Mouse (Mus musculus): ENCODE results near the gene Jmjd7. TPM values are rescaled to one million over a fixed set of nuclear protein-coding genes. Genes with fewer than 3 reads are reported as not detected.

Gene Jmjd7
- total RNA-seq, 1 experiment from 2014 or later: 8.3 TPM

DNA sequence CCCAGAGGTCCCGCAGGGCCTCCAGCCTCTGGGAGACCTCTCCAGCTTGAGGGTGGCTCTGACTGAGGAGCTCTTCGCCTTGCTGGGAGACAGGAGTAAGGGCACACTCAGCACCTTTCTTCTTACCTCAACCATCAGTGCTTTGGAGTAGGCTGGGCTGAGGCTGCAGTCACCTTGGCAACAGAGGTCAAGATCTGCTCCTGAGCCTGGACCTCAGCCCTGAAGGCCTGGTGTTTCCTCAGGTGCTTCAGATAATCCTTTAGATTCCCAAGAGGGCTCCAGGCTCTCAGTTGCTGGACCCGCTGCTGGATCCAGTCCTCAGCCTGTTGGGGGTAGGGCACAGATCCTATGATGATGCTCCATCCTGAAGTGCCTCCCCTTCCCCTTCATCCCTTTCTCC, 32.2 kb downstream of the Jmjd7 start:
- DNase-seq: no peak

DNA sequence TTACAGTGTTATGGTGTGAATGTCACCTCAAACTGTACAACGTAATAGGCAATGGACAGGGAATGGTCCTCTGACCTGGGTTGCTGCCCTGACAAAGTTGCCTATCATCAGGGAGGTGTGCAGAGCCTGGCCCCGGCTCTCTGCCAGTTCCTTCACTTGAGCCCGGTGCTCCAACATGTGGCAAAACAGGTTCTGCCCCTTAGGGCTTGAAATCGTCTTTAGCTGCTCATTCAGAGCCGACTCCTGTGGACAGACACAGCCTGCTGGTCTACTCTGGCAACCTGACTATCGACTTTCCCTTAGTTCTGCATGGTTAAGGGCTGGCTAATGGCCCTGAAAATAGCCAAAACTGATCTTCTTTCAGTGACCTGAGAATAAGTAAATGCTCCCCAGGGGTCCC, 32.9 kb downstream of the Jmjd7 start:
- DNase-seq: peak; percentile 62

DNA sequence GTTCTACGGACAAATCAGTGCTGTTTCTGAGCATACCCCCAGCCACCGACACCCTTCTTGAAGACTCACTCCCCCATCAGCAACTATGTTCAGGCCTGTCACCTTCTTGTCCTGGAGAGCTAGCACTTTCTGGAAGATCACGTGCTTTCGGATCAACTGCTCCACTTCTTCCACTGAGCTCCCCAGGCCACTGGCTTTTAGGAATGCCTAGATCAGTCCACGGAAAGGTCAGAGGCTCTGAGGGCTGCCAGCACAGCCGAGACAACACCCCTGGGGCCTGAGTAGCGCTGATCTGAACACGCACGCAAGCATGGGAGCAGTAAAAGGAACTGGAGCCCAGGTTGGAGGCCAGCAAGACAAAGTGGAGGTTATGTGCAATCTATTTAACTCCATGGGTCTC, 33.4 kb downstream of the Jmjd7 start:
- DNase-seq: peak; percentile 69

GRCm38 (mm10) chr2:120062248-120062647, 35.0 kb downstream of the Jmjd7 start:
- no peak for DNase-seq

DNA sequence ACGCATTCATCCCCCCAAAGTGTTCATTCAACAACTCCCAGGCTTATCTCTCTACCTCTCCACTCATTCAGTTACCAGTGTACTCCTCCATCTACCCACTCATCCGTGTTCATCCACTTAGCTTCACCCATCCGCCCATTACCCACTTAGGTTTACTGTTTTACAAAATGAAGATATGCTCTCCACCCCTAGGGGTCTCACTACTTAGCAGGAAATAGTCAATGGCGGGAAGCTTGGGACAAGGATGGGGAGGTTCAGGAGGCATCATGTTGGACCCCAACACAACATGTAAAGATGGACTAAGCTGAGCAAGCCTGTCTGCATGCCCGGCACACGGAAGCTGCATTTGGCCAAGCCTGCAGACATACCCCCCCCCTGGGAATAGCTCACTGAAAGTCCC, 37.4 kb downstream of the Jmjd7 start:
- no peak for DNase-seq

- no peak for DNase-seq
Measured at GRCm38 (mm10) chr2:120065243-120065642, 38.0 kb downstream of the Jmjd7 start.

DNA sequence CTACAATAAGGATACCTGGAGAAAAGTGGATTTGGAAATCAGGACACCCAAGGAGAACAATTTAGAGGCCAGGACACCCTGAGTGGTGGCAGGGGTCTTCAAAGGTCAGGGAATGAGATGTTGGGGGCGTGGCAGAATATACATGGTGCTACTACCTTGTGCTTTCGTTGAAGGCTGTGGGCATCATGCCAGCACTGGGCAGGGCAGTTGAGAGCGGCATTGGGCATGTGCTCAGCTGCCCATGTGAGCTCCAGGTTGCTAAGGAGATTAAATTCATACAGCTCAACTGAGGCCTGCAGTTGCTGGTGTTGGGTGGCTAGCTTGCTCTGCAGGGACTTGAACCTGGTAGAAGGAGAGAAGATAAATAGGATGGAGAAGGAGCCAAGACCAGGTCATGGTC, 38.9 kb downstream of the Jmjd7 start:
- DNase-seq: peak; percentile 40

DNA sequence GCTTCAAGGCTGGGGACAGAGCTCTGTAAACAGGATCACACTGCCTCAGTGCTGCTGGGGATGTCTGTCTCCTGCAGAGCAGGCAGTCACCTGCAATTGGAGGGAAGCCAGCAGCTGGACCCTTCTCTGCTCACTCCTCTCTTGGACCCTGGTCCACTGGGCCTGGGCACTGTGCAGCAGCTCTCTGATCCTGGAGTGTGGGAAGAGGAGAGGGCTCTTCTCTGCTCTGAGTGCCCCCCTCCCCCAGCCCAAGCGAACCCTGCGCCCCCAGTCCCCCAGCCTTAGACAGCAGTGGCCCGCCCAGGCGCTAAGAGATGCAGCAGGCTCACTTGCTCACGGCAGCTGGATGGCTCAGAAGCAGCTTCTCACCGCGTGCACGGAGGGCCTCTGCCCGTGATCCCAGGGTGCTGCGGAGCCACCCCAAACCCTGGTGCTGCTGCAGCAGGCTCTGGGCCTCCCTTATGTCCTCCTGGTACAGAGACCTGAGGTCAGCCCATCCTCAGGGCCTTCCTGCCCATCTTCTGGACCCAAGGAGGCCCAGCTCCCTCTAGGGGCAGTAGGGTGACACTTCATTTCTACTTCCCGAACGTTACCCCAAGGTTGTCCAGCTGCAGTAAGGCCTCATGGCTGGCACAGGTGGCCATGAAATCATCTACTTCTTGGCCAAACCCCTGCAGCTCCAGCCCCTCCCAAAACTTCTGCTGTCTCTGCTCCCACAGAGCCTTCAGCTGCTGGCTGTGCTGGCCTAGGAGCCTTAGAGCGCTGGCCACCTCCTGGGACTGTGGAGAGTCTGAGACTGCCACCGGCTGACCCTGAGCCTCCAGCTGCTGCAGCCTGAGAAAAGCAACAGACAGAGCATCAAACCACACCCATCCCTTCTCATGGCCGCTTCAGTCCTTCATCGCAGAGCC, 41.5 kb downstream of the Jmjd7 start:
- DNase-seq: peak; percentile 73

- DNase-seq: no peak
Measured at GRCm38 (mm10) chr2:120069466-120069990, 42.2 kb downstream of the Jmjd7 start.

DNA sequence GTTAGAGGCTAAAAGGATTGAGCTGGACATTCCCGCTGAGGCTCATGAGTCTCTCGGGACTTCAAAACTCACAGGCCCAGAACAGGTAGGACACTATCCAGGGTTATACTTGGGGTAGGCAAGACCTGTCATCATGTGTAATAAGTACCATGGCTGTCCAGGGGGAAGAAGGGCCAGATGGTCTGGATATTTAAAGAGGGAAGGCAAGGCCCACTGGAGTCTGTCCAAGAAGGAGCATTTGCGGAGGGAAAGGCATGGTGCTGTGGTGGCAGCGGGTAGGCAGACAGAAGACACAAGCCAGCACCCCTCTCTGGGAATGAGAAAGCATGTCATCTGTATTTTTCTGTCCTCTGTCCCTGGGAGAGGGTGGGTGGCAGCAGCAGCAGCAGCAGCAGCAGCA, 46.8 kb downstream of the Jmjd7 start:
- no peak for DNase-seq

DNA sequence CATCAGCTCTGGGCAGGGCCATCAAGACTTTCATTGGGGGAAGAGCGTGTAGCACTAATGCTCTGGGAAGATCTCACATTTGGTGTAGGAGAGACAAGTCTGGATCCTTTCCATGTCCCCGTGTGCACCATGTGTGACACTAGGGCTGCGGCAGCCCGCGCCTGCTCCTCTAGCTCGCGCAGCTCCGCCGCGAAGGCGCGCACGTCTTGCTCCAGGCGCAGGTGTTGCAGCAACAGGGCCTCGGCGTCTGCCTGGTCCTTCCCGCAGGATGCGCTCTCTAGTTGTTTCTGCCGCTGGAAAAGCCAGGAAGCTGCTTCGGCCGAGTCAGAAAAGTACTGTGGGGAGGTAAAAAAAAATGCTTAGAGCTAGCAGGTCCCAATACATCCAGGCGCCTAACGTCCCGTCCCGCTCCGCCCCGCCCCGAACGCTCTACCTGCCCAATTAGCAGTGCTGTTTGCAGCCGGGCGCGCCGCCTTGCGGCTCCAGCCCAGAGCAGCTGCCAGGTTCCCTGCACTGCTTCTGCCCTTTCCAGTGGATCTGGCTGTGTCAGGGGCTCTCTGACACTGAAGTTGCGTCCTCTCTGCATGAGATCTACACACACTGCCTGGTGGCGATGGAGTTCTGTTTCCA, 48.9 kb downstream of the Jmjd7 start:
- peak; percentile 77 for DNase-seq

Small RNA genes within 50 kb of the gene (microRNA-seq; reads per million reads assigned to microRNA genes)
- 0 to 0.38 reads per million in 2 experiments for gene Mir7665

Other genes starting within 250 kb of the Jmjd7 start
- gene Rpap1, start 239.9 kb upstream of the Jmjd7 start, total RNA-seq (2021): 14.8 and 18.9 TPM in 2 replicates
- 6.0 and 7.7 TPM in 2 replicates for gene Tyro3, start 229.8 kb upstream of the Jmjd7 start, total RNA-seq (2021)
- 46.9 and 56.9 TPM in 2 replicates for gene Mga, start 130.3 kb upstream of the Jmjd7 start, total RNA-seq (2021)
- 13.9 and 17.7 TPM in 2 replicates for gene Mapkbp1, start 54.8 kb upstream of the Jmjd7 start, total RNA-seq (2021)
- 0.85 and 1.2 TPM in 2 replicates for gene Gm28042, start within 50 bp of the Jmjd7 start, total RNA-seq (2021)
- 2.9 and 4.8 TPM in 2 replicates for gene Pla2g4b, start 5.9 kb downstream of the Jmjd7 start, total RNA-seq (2021)
- gene Ehd4, start 127.1 kb downstream of the Jmjd7 start, total RNA-seq (2021): 34.2 and 48.1 TPM in 2 replicates
- gene Pla2g4e, start 217.9 kb downstream of the Jmjd7 start, total RNA-seq (2021): 0.48 and 0.53 TPM in 2 replicates

Data from adrenal gland, postnatal 14 days (tissue).